Mouse (Mus musculus): Measurements from ENCODE around the gene Zfp523. TPM values are rescaled to one million over a fixed set of nuclear protein-coding genes. Genes with fewer than 3 reads are reported as not detected.
A peak's percentile ranks its signal among the peaks of the same experiment; 100 is the strongest.

Gene Zfp523
- polyA plus RNA-seq, 1 experiment from 2014 or later, result 51.9 TPM

DNA sequence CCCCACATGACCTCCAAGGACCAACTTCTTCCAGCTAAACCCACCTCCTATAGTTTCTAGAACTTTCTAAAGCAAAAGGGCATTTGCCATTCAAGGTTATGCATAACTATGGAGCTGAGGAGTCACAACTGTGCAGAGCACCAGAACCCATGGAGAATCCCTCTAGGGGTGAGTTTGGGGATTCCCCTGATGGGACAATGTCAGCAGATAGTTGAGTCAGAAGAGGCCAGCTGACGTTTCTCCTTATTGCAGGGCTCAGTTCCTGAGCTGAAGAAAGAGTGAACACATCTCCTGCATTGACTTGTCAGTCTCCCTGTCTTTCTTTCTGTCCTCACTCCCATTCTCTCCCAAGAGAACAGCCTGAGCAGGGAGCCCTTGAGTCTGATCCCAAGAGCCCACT, 15.8 kb downstream of the Zfp523 start:
- H3K4me3 ChIP-seq (replicated peaks), result no peak overlapping the region
- no peak overlapping the region for H3K9ac ChIP-seq (replicated peaks)
- 58% methylated on average over 1 of the region's 1 CpGs for WGBS
- no peaks in the 10 kb centered on the region for H3K27me3 ChIP-seq
- H3K36me3 ChIP-seq, result peaks cover 86% of the 10 kb centered on the region
- no peaks in the 10 kb centered on the region for H3K9me3 ChIP-seq
- ATAC-seq (ENCODE audit: insufficient number of reproducible peaks, insufficient read depth, low FRiP score, low TSS enrichment, low read depth), result no peak
- no peak overlapping the region for H3K27ac ChIP-seq
- H3K4me1 ChIP-seq (replicated peaks), result no peaks in the 10 kb centered on the region
- H3K4me2 ChIP-seq, result no peak overlapping the region

DNA sequence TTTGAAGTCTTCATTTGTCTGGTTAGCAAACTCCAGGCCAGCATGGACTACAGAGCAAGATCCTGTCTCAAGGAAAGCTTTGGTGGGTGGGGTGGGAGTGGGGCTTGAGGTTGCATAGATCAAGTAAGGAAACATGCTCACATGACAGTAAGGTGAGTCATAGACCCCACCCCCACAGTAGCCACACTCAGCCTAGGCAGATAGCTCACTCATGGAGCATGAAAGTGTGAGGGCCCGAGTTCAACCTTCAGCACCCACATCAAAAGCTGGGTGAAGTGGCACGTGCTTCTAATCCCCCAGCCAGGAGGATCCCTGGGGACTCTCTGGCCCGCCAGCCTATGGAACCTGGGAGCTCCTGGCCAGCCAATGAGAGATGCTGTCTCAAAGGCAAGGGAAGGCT, 16.6 kb downstream of the Zfp523 start:
- Histone ChIP-seq H3K4me1 (replicated peaks) (no peaks in the 10 kb centered on the region), H3K9me3 (no peaks in the 10 kb centered on the region), H3K4me3 (replicated peaks) (no peak overlapping the region), H3K9ac (replicated peaks) (no peak overlapping the region), H3K27me3 (no peaks in the 10 kb centered on the region), H3K36me3 (peaks cover 94% of the 10 kb centered on the region), H3K27ac (no peak overlapping the region), H3K4me2 (no peak overlapping the region)
- WGBS, result 88% methylated on average over 3 of the region's 3 CpGs
- ATAC-seq (ENCODE audit: insufficient number of reproducible peaks, insufficient read depth, low FRiP score, low TSS enrichment, low read depth), result no peak

DNA sequence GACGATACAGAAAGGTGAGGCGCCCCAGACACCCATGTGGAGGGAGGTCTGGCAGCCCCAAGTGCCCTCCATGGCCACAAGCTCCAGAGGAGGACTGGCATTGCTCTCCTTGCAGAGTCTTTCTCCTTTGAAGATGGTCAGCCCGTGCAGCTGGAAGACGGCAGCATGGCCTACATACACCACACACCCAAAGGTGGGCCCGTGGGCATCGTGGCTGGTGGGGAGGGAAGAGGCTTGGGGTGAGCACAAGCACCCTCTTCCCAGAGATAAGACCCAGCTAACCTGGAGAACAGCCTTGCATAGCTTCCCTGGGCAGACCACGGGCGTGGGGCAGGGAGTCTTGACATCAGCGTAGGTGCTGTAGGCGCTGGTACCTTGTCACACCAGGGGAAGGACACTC, 18.1 kb downstream of the Zfp523 start:
- no peaks in the 10 kb centered on the region for H3K27me3 ChIP-seq
- H3K36me3 ChIP-seq, result peaks cover 96% of the 10 kb centered on the region
- no peak overlapping the region for H3K9ac ChIP-seq (replicated peaks)
- no peak overlapping the region for H3K27ac ChIP-seq
- H3K9me3 ChIP-seq, result no peaks in the 10 kb centered on the region
- no peak overlapping the region for H3K4me2 ChIP-seq
- WGBS, result 94% methylated on average over 10 of the region's 10 CpGs
- ATAC-seq (ENCODE audit: insufficient number of reproducible peaks, insufficient read depth, low FRiP score, low TSS enrichment, low read depth), result no peak
- no peak overlapping the region for H3K4me3 ChIP-seq (replicated peaks)
- H3K4me1 ChIP-seq (replicated peaks), result no peaks in the 10 kb centered on the region

DNA sequence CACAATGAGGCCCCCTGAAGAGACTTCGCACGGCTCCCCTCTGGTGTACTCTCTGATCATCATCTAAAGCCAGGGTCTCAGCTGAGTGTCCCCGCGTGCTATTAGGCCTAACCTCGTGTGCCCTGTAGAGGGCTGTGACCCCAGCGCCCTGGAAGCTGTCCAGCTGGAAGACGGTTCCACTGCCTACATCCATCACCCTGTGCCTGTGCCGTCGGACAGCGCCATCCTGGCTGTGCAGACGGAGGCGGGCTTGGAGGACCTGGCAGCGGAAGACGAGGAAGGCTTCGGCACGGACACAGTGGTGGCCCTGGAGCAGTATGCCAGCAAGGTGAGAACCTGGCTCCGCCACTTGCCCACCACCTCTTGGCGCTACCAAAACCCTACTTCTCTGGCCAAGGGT, 20.7 kb downstream of the Zfp523 start:
- H3K4me1 ChIP-seq (replicated peaks), result no peaks in the 10 kb centered on the region
- H3K27ac ChIP-seq, result no peak overlapping the region
- no peak for ATAC-seq (ENCODE audit: insufficient number of reproducible peaks, insufficient read depth, low FRiP score, low TSS enrichment, low read depth)
- H3K9ac ChIP-seq (replicated peaks), result no peak overlapping the region
- H3K4me3 ChIP-seq (replicated peaks), result no peak overlapping the region
- H3K36me3 ChIP-seq, result peaks cover 96% of the 10 kb centered on the region
- no peaks in the 10 kb centered on the region for H3K27me3 ChIP-seq
- whole genome bisulfite sequencing, result 71% methylated on average over 18 of the region's 18 CpGs
- no peaks in the 10 kb centered on the region for H3K9me3 ChIP-seq
- no peak overlapping the region for H3K4me2 ChIP-seq

DNA sequence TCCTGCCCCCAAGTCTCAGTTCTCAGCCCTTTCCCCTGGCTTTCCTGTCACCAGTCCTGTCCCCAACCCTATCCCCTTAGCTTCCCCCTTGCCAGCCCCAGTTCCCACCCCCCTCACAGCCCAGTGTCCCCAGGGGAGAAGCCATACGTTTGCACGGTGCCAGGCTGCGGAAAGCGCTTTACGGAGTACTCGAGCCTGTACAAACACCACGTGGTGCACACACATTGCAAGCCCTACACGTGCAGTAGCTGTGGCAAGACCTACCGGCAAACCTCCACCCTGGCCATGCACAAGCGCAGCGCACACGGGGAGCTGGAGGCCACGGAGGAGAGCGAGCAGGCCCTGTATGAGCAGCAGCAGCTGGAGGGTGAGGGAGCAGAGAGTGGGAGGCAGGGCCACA, 25.1 kb downstream of the Zfp523 start:
- H3K9ac ChIP-seq (replicated peaks), result no peak overlapping the region
- H3K4me1 ChIP-seq (replicated peaks), result peaks cover 10% of the 10 kb centered on the region
- H3K4me2 ChIP-seq, result no peak overlapping the region
- no peaks in the 10 kb centered on the region for H3K9me3 ChIP-seq
- H3K27me3 ChIP-seq, result no peaks in the 10 kb centered on the region
- WGBS, result 80% methylated on average over 14 of the region's 14 CpGs
- H3K27ac ChIP-seq, result no peak overlapping the region
- no peak overlapping the region for H3K4me3 ChIP-seq (replicated peaks)
- H3K36me3 ChIP-seq, result peaks cover 79% of the 10 kb centered on the region
- ATAC-seq (ENCODE audit: insufficient number of reproducible peaks, insufficient read depth, low FRiP score, low TSS enrichment, low read depth), result no peak

DNA sequence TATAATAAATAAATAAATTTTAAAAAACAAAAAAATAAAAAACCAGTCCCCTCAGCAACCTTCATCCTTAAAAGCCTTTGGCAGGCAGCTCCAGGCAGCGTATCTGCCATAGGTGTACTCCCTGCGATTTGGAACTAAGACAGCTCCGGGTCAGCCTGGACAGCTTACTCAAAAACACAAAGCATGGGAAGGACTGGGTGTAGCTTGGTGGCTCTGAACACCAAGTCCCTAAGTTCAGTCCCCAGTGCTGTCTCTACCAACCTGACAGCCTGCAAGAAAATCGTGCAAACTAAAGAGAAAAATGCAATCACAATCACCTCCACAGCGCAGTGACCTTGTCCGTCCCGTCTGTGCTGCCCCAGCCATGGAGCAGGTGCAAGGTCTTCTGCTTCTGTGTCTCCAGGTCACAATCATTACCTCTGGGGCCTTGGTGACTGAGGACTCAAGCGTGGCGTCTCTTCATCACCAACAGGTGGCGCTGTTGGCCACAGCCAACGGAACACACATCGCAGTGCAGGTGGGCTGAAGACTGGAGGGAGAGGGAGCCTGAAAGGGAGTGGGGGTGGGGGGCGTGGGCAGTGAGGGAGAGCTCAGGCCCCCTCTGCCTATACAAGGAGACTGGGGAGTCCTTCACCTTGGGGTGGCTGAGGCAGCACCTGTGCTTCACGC, 27.3 kb downstream of the Zfp523 start:
- Histone ChIP-seq H3K4me1 (replicated peaks) (peaks cover 28% of the 10 kb centered on the region), H3K27me3 (no peaks in the 10 kb centered on the region), H3K4me3 (replicated peaks) (no peak overlapping the region), H3K9me3 (no peaks in the 10 kb centered on the region), H3K36me3 (peaks cover 58% of the 10 kb centered on the region), H3K27ac (no peak overlapping the region), H3K4me2 (no peak overlapping the region), H3K9ac (replicated peaks) (no peak overlapping the region)
- ATAC-seq (ENCODE audit: insufficient number of reproducible peaks, insufficient read depth, low FRiP score, low TSS enrichment, low read depth), result no peak
- 41% methylated on average over 14 of the region's 14 CpGs for WGBS

DNA sequence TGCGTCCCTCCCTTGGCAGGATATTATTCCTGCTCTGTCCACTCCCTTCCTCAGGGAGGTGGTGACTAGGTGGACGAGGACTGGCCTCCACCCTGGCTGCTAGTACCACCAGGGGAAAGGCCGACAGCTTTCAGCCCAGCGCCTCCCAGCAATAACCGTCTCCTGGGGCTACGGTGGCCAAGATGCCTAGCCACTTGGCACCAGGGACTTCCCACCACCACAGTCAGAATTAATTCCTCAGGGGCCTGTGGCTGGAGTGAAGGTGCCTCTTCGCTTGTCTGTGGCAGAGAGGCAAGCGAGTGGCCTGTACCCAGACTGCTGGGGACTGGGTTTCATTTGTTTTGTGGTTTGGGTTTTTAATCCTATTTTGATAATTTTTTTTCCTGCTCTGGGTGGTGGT, 28.5 kb downstream of the Zfp523 start:
- Histone ChIP-seq H3K4me1 (replicated peaks) (peaks cover 28% of the 10 kb centered on the region), H3K27me3 (no peaks in the 10 kb centered on the region), H3K4me2 (no peak overlapping the region), H3K9ac (replicated peaks) (no peak overlapping the region), H3K4me3 (replicated peaks) (no peak overlapping the region), H3K9me3 (no peaks in the 10 kb centered on the region), H3K27ac (0 out of 2 replicates have a peak overlapping the region, but pooled peaks have one; percentile 12), H3K36me3 (peaks cover 46% of the 10 kb centered on the region)
- WGBS, result 88% methylated on average over 8 of the region's 8 CpGs
- ATAC-seq (ENCODE audit: insufficient number of reproducible peaks, insufficient read depth, low FRiP score, low TSS enrichment, low read depth), result no peak

DNA sequence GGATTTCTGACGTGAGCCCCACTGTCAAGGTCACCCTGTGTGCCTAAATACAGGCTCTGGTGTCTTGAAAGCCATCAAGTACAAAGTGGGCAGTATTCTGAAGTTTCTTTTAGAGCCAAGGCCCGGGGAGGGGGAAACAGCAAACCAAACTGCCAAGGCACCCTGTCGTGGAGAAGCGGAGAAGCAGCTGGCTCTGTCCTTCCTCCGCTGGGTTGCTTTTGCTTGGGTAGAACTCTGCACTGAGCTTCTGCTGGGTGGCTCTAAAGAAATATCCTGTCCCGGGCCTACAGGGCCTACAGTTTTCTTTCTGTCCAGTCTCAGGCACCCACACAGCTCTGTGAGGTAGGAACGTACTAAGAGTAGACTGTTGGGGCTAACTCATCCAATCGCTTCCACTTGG, 30.2 kb downstream of the Zfp523 start:
- Histone ChIP-seq H3K4me2 (peak overlapping the region; percentile 79), H3K4me3 (replicated peaks) (no peak overlapping the region)
- 74% methylated on average over 8 of the region's 8 CpGs for WGBS

DNA sequence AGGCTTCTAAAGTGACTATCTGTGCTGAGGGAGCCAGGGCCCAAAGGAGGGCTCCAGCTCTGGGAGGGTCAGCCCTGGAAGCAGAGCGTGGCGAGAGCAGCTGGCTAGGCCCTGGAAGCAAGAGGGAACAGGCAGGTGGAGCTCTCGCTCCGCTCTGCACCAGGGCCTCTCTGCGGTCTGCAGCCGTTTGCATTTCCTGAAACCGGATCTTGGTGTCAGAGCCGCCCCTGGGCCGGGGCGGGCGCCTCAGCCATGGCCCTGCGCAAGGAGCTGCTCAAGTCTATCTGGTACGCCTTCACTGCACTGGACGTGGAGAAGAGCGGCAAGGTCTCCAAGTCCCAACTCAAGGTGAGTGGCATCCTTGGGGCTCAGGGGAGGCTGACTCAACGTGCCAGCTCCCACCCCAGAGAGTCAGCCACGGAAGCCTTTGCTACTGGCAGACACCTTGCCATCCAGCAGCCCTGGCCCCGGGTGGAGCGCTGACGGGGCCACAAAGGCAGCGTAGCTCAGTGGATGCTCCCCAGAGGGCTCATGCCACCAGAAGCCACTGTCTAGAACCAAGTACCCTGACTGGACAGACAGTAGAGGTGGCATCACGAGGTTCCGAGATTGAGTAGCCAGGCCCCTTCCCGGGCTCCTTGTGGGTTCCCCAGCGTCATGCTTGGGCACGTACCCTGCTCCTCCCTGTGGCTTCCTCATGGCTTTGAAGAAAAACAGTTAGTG, 30.8 kb downstream of the Zfp523 start, which contains the start of gene Def6:
Def6 (plus strand) TSS at position 188 of the 723 bp plus-strand sequence.
- peak within 1 kb of the TSS; percentile 87 for H3K27ac ChIP-seq
- H3K4me2 ChIP-seq, result peak within 1 kb of the TSS; percentile 79
- H3K36me3 ChIP-seq, result peaks cover 23% of the 10 kb centered on the region
- H3K9me3 ChIP-seq, result no peaks in the 10 kb centered on the region
- WGBS, result 17% methylated on average over 26 of the region's 26 CpGs
- H3K27me3 ChIP-seq, result no peaks in the 10 kb centered on the region
- ATAC-seq (ENCODE audit: insufficient number of reproducible peaks, insufficient read depth, low FRiP score, low TSS enrichment, low read depth), result peak; percentile 91
- peak within 1 kb of the TSS; percentile 70 for H3K9ac ChIP-seq (replicated peaks)
- H3K4me1 ChIP-seq (replicated peaks), result peaks cover 37% of the 10 kb centered on the region
- H3K4me3 ChIP-seq (replicated peaks), result peak within 1 kb of the TSS; percentile 40

More for the DNA sequence above, 30.2 kb downstream of the Zfp523 start:
- Histone ChIP-seq H3K27ac (peak overlapping the region; percentile 87), H3K27me3 (no peaks in the 10 kb centered on the region), H3K36me3 (peaks cover 30% of the 10 kb centered on the region), H3K4me1 (replicated peaks) (peaks cover 32% of the 10 kb centered on the region), H3K9ac (replicated peaks) (no peak overlapping the region; the same call in 1 of the 2 replicates), H3K9me3 (no peaks in the 10 kb centered on the region)
- ATAC-seq (ENCODE audit: insufficient number of reproducible peaks, insufficient read depth, low FRiP score, low TSS enrichment, low read depth), result peak; percentile 23; the same call in 1 of the 2 replicates

DNA sequence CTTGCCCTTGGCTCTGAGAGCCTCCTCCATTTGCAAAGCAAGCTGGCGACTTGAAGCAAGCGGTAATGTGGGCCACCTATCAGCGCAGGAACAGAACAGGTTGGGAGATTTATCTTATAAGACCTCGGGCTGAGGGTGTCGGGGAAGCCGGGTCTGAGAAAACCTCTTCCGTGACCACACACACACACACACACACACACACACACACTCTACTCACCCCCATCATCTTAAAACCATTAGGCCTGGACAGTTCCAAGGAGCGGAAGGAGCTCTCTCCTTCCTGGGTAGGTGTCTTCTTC, 31.3 kb downstream of the Zfp523 start:
- H3K9ac ChIP-seq (replicated peaks), result peak overlapping the region; percentile 70
- peak overlapping the region; percentile 79 for H3K4me2 ChIP-seq
- H3K27me3 ChIP-seq, result no peaks in the 10 kb centered on the region
- peaks cover 18% of the 10 kb centered on the region for H3K36me3 ChIP-seq
- 77% methylated on average over 8 of the region's 8 CpGs for WGBS
- no peak overlapping the region for H3K27ac ChIP-seq
- H3K9me3 ChIP-seq, result no peaks in the 10 kb centered on the region
- ATAC-seq (ENCODE audit: insufficient number of reproducible peaks, insufficient read depth, low FRiP score, low TSS enrichment, low read depth), result no peak
- H3K4me3 ChIP-seq (replicated peaks), result peak overlapping the region; percentile 40
- H3K4me1 ChIP-seq (replicated peaks), result peaks cover 37% of the 10 kb centered on the region

DNA sequence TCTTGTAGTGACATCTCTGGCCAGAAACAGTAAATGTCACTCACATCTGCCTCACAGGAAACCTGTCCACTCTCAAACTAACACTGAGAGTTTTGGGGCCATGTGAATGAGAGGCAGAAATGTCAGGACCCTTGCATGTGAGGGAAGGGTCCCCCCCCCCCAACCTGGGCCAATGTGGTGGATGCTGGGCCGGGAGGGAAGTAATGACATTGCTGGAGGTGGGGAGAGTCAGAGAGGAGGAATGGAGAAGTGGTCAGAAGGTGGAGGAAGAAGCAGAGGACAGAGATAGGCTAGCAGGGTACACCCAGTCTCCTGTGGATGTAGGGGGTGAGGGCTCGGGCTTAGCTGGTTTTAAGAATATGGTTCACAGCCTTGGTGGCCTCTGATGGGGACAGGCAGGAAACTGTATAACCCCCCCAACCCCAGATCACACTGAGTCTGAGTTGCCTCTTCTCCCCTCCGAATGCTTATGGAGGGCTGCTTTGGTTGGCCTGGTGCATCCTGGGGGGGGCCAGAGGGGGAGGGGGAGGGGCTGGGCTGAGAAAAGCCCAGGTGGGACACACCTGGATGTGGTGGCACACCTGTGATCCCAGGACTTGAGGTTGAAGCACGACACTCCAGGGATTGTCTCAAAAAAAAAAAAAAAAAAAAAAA, 32.7 kb downstream of the Zfp523 start:
- Histone ChIP-seq H3K9ac (replicated peaks) (no peak overlapping the region), H3K4me2 (no peak overlapping the region), H3K9me3 (no peaks in the 10 kb centered on the region), H3K27ac (no peak overlapping the region), H3K27me3 (no peaks in the 10 kb centered on the region), H3K4me1 (replicated peaks) (peaks cover 37% of the 10 kb centered on the region), H3K4me3 (replicated peaks) (no peak overlapping the region), H3K36me3 (peaks cover 9% of the 10 kb centered on the region; the same call in 1 of the 2 replicates)
- WGBS, result 81% methylated on average over 4 of the region's 4 CpGs
- ATAC-seq (ENCODE audit: insufficient number of reproducible peaks, insufficient read depth, low FRiP score, low TSS enrichment, low read depth), result no peak
